Mouse (Mus musculus) ES-Bruce4 (cell line): ENCODE results near the gene Stk11ip. TPM values are rescaled to one million over a fixed set of nuclear protein-coding genes. Genes with fewer than 3 reads are reported as not detected.
A peak's percentile ranks its signal among the peaks of the same experiment; 100 is the strongest.

Experiments used
- H3K27ac ChIP-seq: 2 replicates; pipeline ENCODE4 v1.5.1; 2012; ENCODE audit warnings: low read length, inconsistent platforms; ENCODE audit not compliant: insufficient read depth
- H3K27me3 ChIP-seq: 2 replicates; pipeline ENCODE4 v1.6.1; 2012; ENCODE audit warnings: mild to moderate bottlenecking, low read length, inconsistent platforms; ENCODE audit not compliant: control insufficient read depth, poor library complexity, insufficient read depth, severe bottlenecking
- H3K36me3 ChIP-seq: 2 replicates; pipeline ENCODE4 v1.6.1; 2012; ENCODE audit warnings: inconsistent platforms, mild to moderate bottlenecking, low read length, moderate library complexity; ENCODE audit not compliant: control insufficient read depth, poor library complexity, insufficient read depth, severe bottlenecking
- H3K4me1 ChIP-seq: one replicate; pipeline ENCODE4 v1.8.1; 2011; ENCODE audit warnings: low read length; ENCODE audit not compliant: control insufficient read depth, insufficient read depth
- H3K4me3 ChIP-seq: 2 replicates; pipeline ENCODE4 v1.5.1; 2011; ENCODE audit warnings: low read depth, mild to moderate bottlenecking, low read length
- H3K9ac ChIP-seq: 2 replicates; pipeline ENCODE4 v1.6.1; 2012; ENCODE audit warnings: low read depth, mild to moderate bottlenecking, inconsistent platforms; ENCODE audit not compliant: poor library complexity, severe bottlenecking
- H3K9me3 ChIP-seq: replicated peaks from 2 replicates; pipeline ENCODE4 v1.6.1; 2012; ENCODE audit warnings: mild to moderate bottlenecking, low read length, inconsistent platforms; ENCODE audit not compliant: control insufficient read depth, poor library complexity, insufficient read depth, severe bottlenecking
- CTCF ChIP-seq: IDR thresholded peaks from one replicate; pipeline ENCODE4 v1.8.1; 2011; ENCODE audit warnings: low read depth, low read length
- EP300 ChIP-seq: IDR thresholded peaks from 2 replicates; pipeline ENCODE4 v1.6.1; 2011; ENCODE audit warnings: low read depth, low read length; ENCODE audit not compliant: insufficient read depth
- POLR2A ChIP-seq: IDR thresholded peaks from one replicate; pipeline ENCODE4 v1.8.1; 2011; ENCODE audit warnings: low read length; ENCODE audit not compliant: insufficient read depth
- polyA plus RNA-seq: library from polyadenylated mRNA; stranded (reverse); fragments of >200 nt; gene quantifications from 2 replicates; pipeline ENCODE4 v1.2.4, GENCODE M21; 2011; ENCODE audit warnings: low read depth; ENCODE audit not compliant: missing spikeins, insufficient read depth, insufficient read length

Stk11ip gene
- polyA plus RNA-seq, 1 experiment = 22.7 TPM

GRCm38 (mm10) chr1:75490785-75491551 lies 30.4 kb upstream of the Stk11ip start:
- Histone ChIP-seq H3K4me1 (no peaks in the 10 kb centered on the region), H3K9ac (no peak overlapping the region), H3K27me3 (no peaks in the 10 kb centered on the region), H3K36me3 (no peaks in the 10 kb centered on the region), H3K4me3 (peak overlapping the region; percentile 6), H3K9me3 (no peaks in the 10 kb centered on the region), H3K27ac (no peak overlapping the region)
- TF ChIP-seq POLR2A = no peak
- no peak for TF ChIP-seq EP300
- no peak for TF ChIP-seq CTCF

DNA sequence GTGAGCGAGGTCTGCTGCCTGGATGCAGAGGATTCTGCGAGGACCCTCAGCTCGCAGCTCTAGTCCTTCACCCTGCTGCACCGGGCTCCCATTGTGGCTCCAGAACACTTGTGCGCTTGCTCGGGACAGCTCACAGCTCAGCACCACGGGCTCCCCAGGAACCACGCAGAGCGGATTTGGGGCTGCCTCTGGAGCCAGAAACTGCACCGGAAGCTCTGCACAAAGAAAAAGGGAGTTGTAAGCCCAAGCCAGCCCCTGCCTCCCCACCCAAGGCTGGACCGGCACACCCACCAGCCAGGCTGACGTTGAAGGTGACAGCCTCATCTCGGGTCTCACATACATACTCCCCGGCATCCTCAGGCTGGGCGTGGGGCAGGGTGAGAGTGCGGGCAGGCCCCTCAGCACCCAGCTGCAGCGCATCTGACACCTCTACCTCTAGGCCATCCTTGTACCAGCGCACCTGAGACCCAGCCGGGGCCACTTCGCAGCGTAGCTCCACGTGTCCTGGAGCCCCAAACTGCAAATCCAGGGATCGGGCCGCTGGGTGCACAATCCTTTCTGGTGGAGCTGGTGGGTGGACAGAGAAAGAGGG lies 28.7 kb upstream of the Stk11ip start:
- peak overlapping the region; percentile 26; the same call in 1 of the 2 replicates for H3K4me3 ChIP-seq
- no peaks in the 10 kb centered on the region for H3K27me3 ChIP-seq
- H3K36me3 ChIP-seq = no peaks in the 10 kb centered on the region
- peak overlapping the region; percentile 0; the same call in 1 of the 2 replicates for H3K9ac ChIP-seq
- H3K9me3 ChIP-seq = no peaks in the 10 kb centered on the region
- H3K4me1 ChIP-seq = no peaks in the 10 kb centered on the region
- TF ChIP-seq POLR2A = no peak
- no peak for TF ChIP-seq CTCF
- no peak for TF ChIP-seq EP300
- H3K27ac ChIP-seq = no peak overlapping the region

DNA sequence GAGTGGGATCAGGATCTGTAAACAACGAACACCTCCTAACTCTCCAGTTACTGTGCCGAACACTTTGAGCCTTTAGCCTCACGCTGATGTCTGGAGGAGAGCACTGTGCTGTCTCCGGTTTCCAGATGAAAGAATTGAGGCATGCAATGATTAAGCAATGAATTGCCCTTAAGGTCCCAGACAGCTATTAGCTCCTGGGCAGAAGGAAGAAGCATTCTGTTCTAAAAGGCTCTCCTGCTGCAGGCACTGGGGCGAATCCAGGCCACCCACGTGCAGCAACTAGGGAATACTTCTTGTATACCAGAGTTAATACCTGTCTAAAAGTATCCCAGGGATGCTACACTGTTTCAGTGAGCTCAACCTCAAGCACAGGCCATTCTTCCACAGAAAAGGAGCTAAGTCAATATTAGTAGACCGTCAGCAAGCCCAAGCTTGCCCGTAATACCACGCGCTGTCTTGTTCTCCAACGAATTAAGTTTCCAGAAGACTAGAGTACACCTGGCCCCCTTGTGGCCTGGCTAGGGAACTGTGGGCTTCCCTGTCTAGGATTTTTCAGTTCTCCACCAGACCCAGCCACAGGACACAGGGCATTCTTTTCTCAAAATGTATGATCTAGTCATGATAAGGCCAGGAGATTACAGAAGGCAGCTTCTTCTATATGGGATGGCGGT lies 26.3 kb upstream of the Stk11ip start:
- Histone ChIP-seq H3K4me1 (no peaks in the 10 kb centered on the region), H3K27ac (peak overlapping the region; percentile 48), H3K36me3 (no peaks in the 10 kb centered on the region), H3K4me3 (no peak overlapping the region), H3K27me3 (no peaks in the 10 kb centered on the region), H3K9ac (peak overlapping the region; percentile 15; the same call in 1 of the 2 replicates), H3K9me3 (no peaks in the 10 kb centered on the region)
- TF ChIP-seq EP300 = no peak
- TF ChIP-seq CTCF = peak; percentile 47
- TF ChIP-seq POLR2A = no peak

GRCm38 (mm10) chr1:75498897-75499296 lies 22.4 kb upstream of the Stk11ip start:
- H3K27me3 ChIP-seq = no peaks in the 10 kb centered on the region
- H3K4me1 ChIP-seq = no peaks in the 10 kb centered on the region
- no peak overlapping the region for H3K27ac ChIP-seq
- no peak overlapping the region for H3K4me3 ChIP-seq
- no peaks in the 10 kb centered on the region for H3K9me3 ChIP-seq
- TF ChIP-seq POLR2A (no peak), CTCF (no peak)
- no peaks in the 10 kb centered on the region for H3K36me3 ChIP-seq
- no peak overlapping the region for H3K9ac ChIP-seq

DNA sequence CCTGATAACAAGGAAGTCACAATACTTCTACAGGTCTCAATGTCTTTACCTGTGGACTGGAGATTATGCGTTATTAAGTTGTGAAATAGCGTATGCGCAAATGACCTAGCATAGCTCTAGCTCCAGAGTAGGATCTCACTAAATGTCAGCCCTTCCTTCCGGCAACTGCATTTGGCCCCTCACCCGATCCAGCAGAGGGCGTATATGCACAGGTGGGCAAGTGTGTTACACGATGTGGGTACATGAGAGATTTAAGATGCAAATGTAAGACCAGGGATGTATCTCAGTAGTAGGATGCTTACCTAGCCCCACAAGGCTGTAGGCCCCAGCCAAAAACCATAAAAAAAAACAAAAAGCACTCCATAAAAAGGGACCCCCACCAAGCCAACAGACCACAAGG lies 21.9 kb upstream of the Stk11ip start:
- Histone ChIP-seq H3K4me1 (peaks cover 1% of the 10 kb centered on the region), H3K9me3 (no peaks in the 10 kb centered on the region), H3K9ac (no peak overlapping the region), H3K27me3 (no peaks in the 10 kb centered on the region), H3K27ac (no peak overlapping the region), H3K36me3 (no peaks in the 10 kb centered on the region), H3K4me3 (no peak overlapping the region)
- TF ChIP-seq CTCF (peak; percentile 67), EP300 (no peak), POLR2A (no peak)

- no peak overlapping the region for H3K27ac ChIP-seq
- H3K9me3 ChIP-seq = no peaks in the 10 kb centered on the region
- H3K4me1 ChIP-seq = peaks cover 4% of the 10 kb centered on the region
- H3K9ac ChIP-seq = no peak overlapping the region
- H3K27me3 ChIP-seq = no peaks in the 10 kb centered on the region
- H3K4me3 ChIP-seq = no peak overlapping the region
- no peaks in the 10 kb centered on the region for H3K36me3 ChIP-seq
- TF ChIP-seq EP300 (no peak), CTCF (no peak), POLR2A (no peak)
These were observed 19.4 kb upstream of the Stk11ip start for GRCm38 (mm10) chr1:75501905-75502304.
